ENCODE assay signal across 11 mouse cellular contexts in the genomic region with DNA sequence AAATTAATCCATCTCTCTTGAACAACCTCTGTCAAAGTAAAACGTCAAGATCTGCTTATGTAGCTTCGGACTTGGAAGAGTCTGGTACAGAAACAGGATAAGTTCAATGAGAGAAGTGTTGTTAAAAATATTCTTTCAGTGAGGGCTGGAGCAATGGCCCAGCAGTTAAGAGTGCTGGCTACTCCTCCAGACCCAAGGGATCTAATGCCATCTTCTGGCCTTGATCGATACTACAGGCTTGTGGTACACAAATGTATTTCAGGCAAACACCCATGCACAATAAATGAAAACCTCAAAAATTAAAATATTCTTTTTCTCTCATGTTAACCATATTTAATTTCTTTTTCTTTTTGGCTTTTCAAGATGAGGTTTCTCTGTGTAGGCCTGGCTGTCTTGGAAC. TPM values are rescaled to one million over a fixed set of nuclear protein-coding genes. Genes with fewer than 3 reads are reported as not detected.
A peak's percentile ranks its signal among the peaks of the same experiment; 100 is the strongest.
DNase-seq lines count a peak whose midpoint lies in the region; ATAC-seq and TF ChIP-seq lines count a peak whose summit lies in the region.
"Had no signal": no experiment of that assay in that cellular context is flagged by ENCODE, and none has a peak within 500 bp of the region (broad histone marks: within the 10 kb centered on the region; RNA-seq: fewer than 3 reads in every experiment).

No protein-coding gene starts in this region.

- no peak overlapping the region for H3K4me3 ChIP-seq in kidney, adult 2 months (ENCODE audit: insufficient read depth, low read depth, low read length)
- no peak overlapping the region for H3K4me3 ChIP-seq in olfactory bulb, adult 2 months (ENCODE audit: insufficient read depth, low read depth, low read length)
- H3K4me3 ChIP-seq: heart, embryonic 13.5 days; myocyte had no signal

- no peaks in the 10 kb centered on the region for H3K4me1 ChIP-seq in kidney, adult 2 months (ENCODE audit: control insufficient read depth, insufficient read depth, low read length)
- peaks cover 19% of the 10 kb centered on the region for H3K4me1 ChIP-seq in olfactory bulb, adult 2 months (ENCODE audit: control insufficient read depth, insufficient read depth, low read length)

- H3K27ac ChIP-seq in kidney, adult 2 months (ENCODE audit: insufficient read depth, low read depth, low read length) = no peak overlapping the region
- peak overlapping the region; percentile 77; the same call in 1 of the 2 replicates for H3K27ac ChIP-seq in olfactory bulb, adult 2 months (ENCODE audit: insufficient read depth, low read depth, low read length)
- H3K27ac ChIP-seq: heart, embryonic 13.5 days had no signal

- peak; percentile 40 for DNase-seq in CD4-positive, CD25-positive, alpha-beta regulatory T cell, adult 2 months (ENCODE audit: low read depth, low spot score)
- peak; percentile 50 for DNase-seq in kidney, adult 2 months
- no peak for DNase-seq in kidney, adult 18-20 months
- DNase-seq in testis, postnatal 10 days (ENCODE audit: low spot score) = peak; percentile 50
- no peak for DNase-seq in testis, postnatal 14 days (ENCODE audit: low spot score)
- no peak for DNase-seq in Muller cell, postnatal 12 days (ENCODE audit: inconsistent ontology term)
- DNase-seq: adrenal gland, adult 2 months had no signal

- 88% methylated on average over 3 of the region's 3 CpGs for WGBS in kidney, adult 2 months
- WGBS in olfactory bulb, adult 2 months = 91% methylated on average over 3 of the region's 3 CpGs

- ATAC-seq in CD4-positive, CD25-positive, alpha-beta regulatory T cell, adult 4 months = no peak

- H3K27me3 ChIP-seq in kidney, adult 2 months (replicated peaks; ENCODE audit: control insufficient read depth, insufficient read depth, low read length) = no peaks in the 10 kb centered on the region
- H3K27me3 ChIP-seq: heart, embryonic 13.5 days had no signal

- peaks cover 8% of the 10 kb centered on the region for H3K36me3 ChIP-seq in kidney, adult 2 months (ENCODE audit: control insufficient read depth, insufficient read depth, low read length)

- TF ChIP-seq POLR2A in kidney, adult 2 months (IDR thresholded peaks at IDR 0.05; ENCODE audit: low read depth, low read length) = no peak
- TF ChIP-seq POLR2A in olfactory bulb, adult 2 months (IDR thresholded peaks at IDR 0.05; ENCODE audit: insufficient read depth, low read depth, low read length) = no peak

- TF ChIP-seq CTCF in kidney, adult 2 months (conservative IDR thresholded peaks at IDR 0.05; ENCODE audit: insufficient read depth, insufficient read length, low read depth, low read length) = peak; percentile 43
- no peak for TF ChIP-seq CTCF in olfactory bulb, adult 2 months (IDR thresholded peaks at IDR 0.05; ENCODE audit: insufficient read depth, low read depth, low read length)

RNA-seq across cellular contexts. Expression of gene Cers5, which starts 23.4 kb away (rescaled TPM):
- 10 to 100 TPM; 54.4 to 64.6 TPM for polyA plus RNA-seq in CD4-positive, CD25-positive, alpha-beta regulatory T cell, adult 4 months (2017; shearing (Covaris generic))
- 28.7 and 31.8 TPM in 2 replicates for polyA plus RNA-seq in kidney, adult 2 months (2012; rRNA removed)
- polyA plus RNA-seq in olfactory bulb, adult 2 months (2012; ENCODE audit: insufficient read depth, insufficient read length, low replicate concordance, missing spikeins) = not detected in 2 replicates

Comparison
In these comparisons a context has a peak if more than half of its experiments do, and no peak if none do; other contexts are left out.
1. DNase-seq: peak in CD4-positive, CD25-positive, alpha-beta regulatory T cell, adult 2 months (single experiment), kidney, adult 2 months (single experiment) and testis, postnatal 10 days (single experiment); none in kidney, adult 18-20 months (single experiment), testis, postnatal 14 days (single experiment) and Muller cell, postnatal 12 days (single experiment).